ENCODE assay signal across 23 mouse cellular contexts in the genomic region with DNA sequence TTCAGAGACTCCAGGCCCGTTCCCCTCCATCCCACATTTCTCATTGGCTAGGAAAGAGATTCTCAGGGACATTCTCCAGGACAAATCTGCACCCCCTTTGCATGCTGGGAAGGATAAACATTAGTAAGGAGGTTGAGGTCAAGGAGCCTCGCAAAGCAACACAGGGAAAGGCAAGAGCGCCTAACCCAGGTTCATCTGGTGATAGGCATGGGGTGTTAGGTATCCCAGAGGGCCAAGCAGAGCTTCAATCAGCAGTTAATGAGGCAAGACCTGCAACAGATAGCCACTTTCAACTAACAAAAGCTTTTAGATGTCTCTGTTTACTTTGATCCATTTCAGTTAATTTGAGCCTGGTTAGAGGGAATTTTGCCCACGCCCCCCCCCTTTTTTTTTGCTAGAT.
DNase-seq lines count a peak whose midpoint lies in the region; ATAC-seq and TF ChIP-seq lines count a peak whose summit lies in the region.
"Had no signal": no experiment of that assay in that cellular context is flagged by ENCODE, and none has a peak within 500 bp of the region (broad histone marks: within the 10 kb centered on the region; RNA-seq: fewer than 3 reads in every experiment).

No protein-coding gene starts in this region.

- H3K4me2 ChIP-seq in hindbrain, embryonic 12.5 days (replicated peaks): no peak overlapping the region
- no peak overlapping the region for H3K4me2 ChIP-seq in kidney, postnatal 0 days (ENCODE audit: low read length)
- H3K4me2 ChIP-seq: hindbrain, embryonic 14.5 days had no signal

- H3K27ac ChIP-seq in hindbrain, embryonic 10.5 days: peak overlapping the region; percentile 30; the same call in 1 of the 2 replicates
- no peak overlapping the region for H3K27ac ChIP-seq in hindbrain, embryonic 12.5 days
- H3K27ac ChIP-seq in kidney, postnatal 0 days: 0 out of 2 replicates have a peak overlapping the region, but pooled peaks have one; percentile 36
- H3K27ac ChIP-seq in embryonic facial prominence, embryonic 10.5 days (replicated peaks): peak overlapping the region; percentile 57
- H3K27ac ChIP-seq: gastrocnemius, adult 2 months; heart, embryonic 10.5 days; hindbrain, embryonic 14.5 days had no signal

- TF ChIP-seq CTCF in kidney, postnatal 0 days (IDR thresholded peaks at IDR 0.05; ENCODE audit: low read depth): no peak

- peaks cover 32% of the 10 kb centered on the region for H3K4me1 ChIP-seq in hindbrain, embryonic 10.5 days (replicated peaks)
- no peaks in the 10 kb centered on the region for H3K4me1 ChIP-seq in hindbrain, embryonic 12.5 days
- no peaks in the 10 kb centered on the region for H3K4me1 ChIP-seq in kidney, postnatal 0 days (replicated peaks; ENCODE audit: insufficient read depth, low read length)
- peaks cover 45% of the 10 kb centered on the region for H3K4me1 ChIP-seq in embryonic facial prominence, embryonic 10.5 days

- no peak overlapping the region for H3K9ac ChIP-seq in hindbrain, embryonic 12.5 days
- H3K9ac ChIP-seq in kidney, postnatal 0 days (ENCODE audit: low read depth, low read length): no peak overlapping the region
- H3K9ac ChIP-seq: hindbrain, embryonic 14.5 days had no signal

- no peak for ATAC-seq in hindbrain, embryonic 12.5 days (ENCODE audit: low FRiP score)
- ATAC-seq in kidney, postnatal 0 days (replicated peaks; ENCODE audit: low FRiP score, low read depth): peak; percentile 40; the same call in 1 of the 2 replicates
- no peak for ATAC-seq in erythroblast, adult 5-6 weeks (replicated peaks; ENCODE audit: low FRiP score, poor library complexity, severe bottlenecking)
- ATAC-seq: activated CD4-positive, CD25-positive, alpha-beta regulatory T cell, adult 4 months; forebrain, embryonic 14.5 days; Patski had no signal

- no peak for DNase-seq in hindbrain, embryonic 10.5 days (ENCODE audit: low spot score)
- DNase-seq in kidney, postnatal 0 days (ENCODE audit: low spot score): peak; percentile 72
- no peak for DNase-seq in kidney, adult 18-20 months
- peak; percentile 21 for DNase-seq in embryonic facial prominence, embryonic 10.5 days (ENCODE audit: low spot score)
- DNase-seq: adrenal gland, adult 2 months; adrenal gland, postnatal 25 days; cerebellum, adult 18-20 months; cerebellum, adult 9-11 months; cerebellum, postnatal 36 days; gastrocnemius, adult 2 months; gastrocnemius, postnatal 25 days; heart, postnatal 10 days; heart, postnatal 4 days had no signal

- no peak overlapping the region for H3K4me3 ChIP-seq in hindbrain, embryonic 10.5 days
- H3K4me3 ChIP-seq in hindbrain, embryonic 12.5 days: no peak overlapping the region
- H3K4me3 ChIP-seq in kidney, postnatal 0 days (replicated peaks; ENCODE audit: low read depth, low read length): no peak overlapping the region
- H3K4me3 ChIP-seq in embryonic facial prominence, embryonic 10.5 days: no peak overlapping the region
- H3K4me3 ChIP-seq: erythroblast, embryonic 14.5 days; forebrain, embryonic 10.5 days; gastrocnemius, adult 2 months; heart, embryonic 10.5 days had no signal

- 55% methylated on average over 4 of the region's 4 CpGs for WGBS in hindbrain, embryonic 10.5 days
- WGBS in hindbrain, embryonic 12.5 days: 58% methylated on average over 4 of the region's 4 CpGs
- WGBS in kidney, postnatal 0 days: 35% methylated on average over 4 of the region's 4 CpGs
- 45% methylated on average over 4 of the region's 4 CpGs for WGBS in embryonic facial prominence, embryonic 10.5 days

- H3K36me3 ChIP-seq in hindbrain, embryonic 10.5 days: no peaks in the 10 kb centered on the region
- no peaks in the 10 kb centered on the region for H3K36me3 ChIP-seq in hindbrain, embryonic 12.5 days
- H3K36me3 ChIP-seq in kidney, postnatal 0 days (ENCODE audit: insufficient read depth, low read length): no peaks in the 10 kb centered on the region
- no peaks in the 10 kb centered on the region for H3K36me3 ChIP-seq in embryonic facial prominence, embryonic 10.5 days (replicated peaks)
- H3K36me3 ChIP-seq: forebrain, embryonic 10.5 days; heart, embryonic 10.5 days had no signal

- H3K27me3 ChIP-seq in hindbrain, embryonic 10.5 days (ENCODE audit: insufficient read depth, poor library complexity, severe bottlenecking): peaks cover 3% of the 10 kb centered on the region; the same call in 1 of the 2 replicates
- H3K27me3 ChIP-seq in hindbrain, embryonic 12.5 days: no peaks in the 10 kb centered on the region
- H3K27me3 ChIP-seq in kidney, postnatal 0 days (ENCODE audit: insufficient read depth, low read length): no peaks in the 10 kb centered on the region
- H3K27me3 ChIP-seq in embryonic facial prominence, embryonic 10.5 days (replicated peaks; ENCODE audit: low read depth, poor library complexity, severe bottlenecking): peaks cover 17% of the 10 kb centered on the region; the same call in 1 of the 2 replicates
- H3K27me3 ChIP-seq: CH12.LX, Patski had no signal

- no peaks in the 10 kb centered on the region for H3K9me3 ChIP-seq in hindbrain, embryonic 10.5 days
- H3K9me3 ChIP-seq in hindbrain, embryonic 12.5 days (replicated peaks): no peaks in the 10 kb centered on the region
- H3K9me3 ChIP-seq in kidney, postnatal 0 days (replicated peaks; ENCODE audit: low read length): no peaks in the 10 kb centered on the region
- no peaks in the 10 kb centered on the region for H3K9me3 ChIP-seq in embryonic facial prominence, embryonic 10.5 days
- H3K9me3 ChIP-seq: forebrain, embryonic 10.5 days; heart, embryonic 10.5 days had no signal

Comparison
In these comparisons a context has a peak if more than half of its experiments do, and no peak if none do; other contexts are left out.
1. DNase-seq: peak in kidney, postnatal 0 days (single experiment) and embryonic facial prominence, embryonic 10.5 days (single experiment); none in hindbrain, embryonic 10.5 days (single experiment) and kidney, adult 18-20 months (single experiment).